Mouse (Mus musculus) neural tube, embryonic 15.5 days (tissue): Measurements from ENCODE around the gene Ccdc152. TPM values are rescaled to one million over a fixed set of nuclear protein-coding genes. Genes with fewer than 3 reads are reported as not detected.
"Not testable (repeated sequence)": the region's sequence is repeated elsewhere in the genome, so short reads cannot be mapped to it uniquely, and the experiment has no call there.

Experiments used
- ATAC-seq: fragments of 200-750 bp; cut with Nextera tagmentation; 2 replicates; pipeline ENCODE4 v1.8.0; 2017; ENCODE audit warnings: mild to moderate bottlenecking, moderate TSS enrichment, moderate library complexity; ENCODE audit not compliant: low FRiP score
- H3K27ac ChIP-seq: fragments of 300-500 bp; sonication (generic); replicated peaks from 2 replicates; pipeline ENCODE4 v1.5.1; 2015; ENCODE audit warnings: mild to moderate bottlenecking, inconsistent platforms
- H3K27me3 ChIP-seq: fragments of 300-500 bp; sonication (generic); replicated peaks from 2 replicates; pipeline ENCODE4 v1.6.1; 2015; ENCODE audit warnings: inconsistent platforms
- H3K36me3 ChIP-seq: fragments of 300-500 bp; sonication (generic); 2 replicates; pipeline ENCODE4 v1.6.1; 2015; ENCODE audit warnings: inconsistent platforms
- H3K4me1 ChIP-seq: fragments of 300-500 bp; sonication (generic); 2 replicates; pipeline ENCODE4 v1.6.1; 2015; ENCODE audit warnings: inconsistent platforms
- H3K4me2 ChIP-seq: fragments of 300-500 bp; sonication (generic); 2 replicates; pipeline ENCODE4 v1.6.1; 2015; ENCODE audit warnings: inconsistent platforms, mild to moderate bottlenecking, moderate library complexity
- H3K4me3 ChIP-seq: fragments of 300-500 bp; sonication (generic); replicated peaks from 2 replicates; pipeline ENCODE4 v1.5.1; 2015; ENCODE audit warnings: mild to moderate bottlenecking, inconsistent platforms
- H3K9ac ChIP-seq: fragments of 300-500 bp; sonication (generic); replicated peaks from 2 replicates; pipeline ENCODE4 v1.6.1; 2015; ENCODE audit warnings: mild to moderate bottlenecking, inconsistent platforms
- H3K9me3 ChIP-seq: fragments of 300-500 bp; sonication (generic); replicated peaks from 2 replicates; pipeline ENCODE4 v1.6.1; 2016; ENCODE audit warnings: inconsistent platforms
- WGBS: fragments of 180-500 bp; shearing (Covaris S2); methylation state at CpG from one replicate; pipeline ENCODE4 v1.1.7; 2015; ENCODE audit warnings: mixed read lengths; 5-methylcytosine and 5-hydroxymethylcytosine counted together
- polyA plus RNA-seq: library from polyadenylated mRNA; unstranded; fragments of >200 nt; fragmentation: Nextera tagmentation; extraction: Ambion mirVana; gene quantifications from 2 replicates; pipeline ENCODE4 v1.2.1, GENCODE M21; 2015

Gene Ccdc152
- polyA plus RNA-seq, 1 experiment from 2014 or later, result 0.28 TPM

DNA sequence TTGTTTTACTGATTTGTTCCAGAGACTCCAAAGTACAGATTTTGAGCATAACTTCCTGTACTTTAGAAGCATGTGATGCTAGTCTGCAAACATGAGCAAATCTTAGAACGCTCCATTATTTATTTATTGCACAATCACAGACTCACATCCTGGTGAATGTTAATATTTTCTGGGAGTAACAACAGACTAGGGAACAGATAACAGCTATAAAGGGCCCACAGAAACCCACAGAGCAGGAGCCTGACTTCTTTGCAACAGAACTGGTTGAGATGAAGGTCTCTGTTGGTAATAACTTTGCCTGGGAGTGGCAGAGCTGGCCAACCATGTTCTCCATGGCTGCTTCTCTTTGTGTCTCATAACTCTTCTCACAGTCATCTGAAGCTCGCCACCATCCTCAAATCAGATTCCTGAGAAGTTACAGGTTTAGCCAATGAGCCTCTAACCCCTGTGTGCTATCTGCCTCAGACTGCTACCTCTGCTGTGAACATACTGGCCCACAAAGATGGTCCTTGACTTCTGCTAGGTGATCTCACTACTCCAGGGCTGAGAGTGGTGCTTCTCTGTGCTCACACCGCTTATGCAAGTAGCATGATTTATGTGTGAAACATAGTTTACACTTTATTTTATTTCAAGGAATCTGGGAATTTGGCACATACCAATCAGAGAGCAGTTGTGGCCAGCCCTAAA, 52.2 kb downstream of the Ccdc152 start:
- Histone ChIP-seq H3K9ac (no peak overlapping the region), H3K27me3 (no peaks in the 10 kb centered on the region), H3K4me3 (no peak overlapping the region), H3K4me1 (no peaks in the 10 kb centered on the region), H3K4me2 (no peak overlapping the region), H3K36me3 (no peaks in the 10 kb centered on the region), H3K27ac (no peak overlapping the region), H3K9me3 (no peaks in the 10 kb centered on the region)
- ATAC-seq, result no peak
- WGBS, result 74% methylated on average over 3 of the region's 3 CpGs

DNA sequence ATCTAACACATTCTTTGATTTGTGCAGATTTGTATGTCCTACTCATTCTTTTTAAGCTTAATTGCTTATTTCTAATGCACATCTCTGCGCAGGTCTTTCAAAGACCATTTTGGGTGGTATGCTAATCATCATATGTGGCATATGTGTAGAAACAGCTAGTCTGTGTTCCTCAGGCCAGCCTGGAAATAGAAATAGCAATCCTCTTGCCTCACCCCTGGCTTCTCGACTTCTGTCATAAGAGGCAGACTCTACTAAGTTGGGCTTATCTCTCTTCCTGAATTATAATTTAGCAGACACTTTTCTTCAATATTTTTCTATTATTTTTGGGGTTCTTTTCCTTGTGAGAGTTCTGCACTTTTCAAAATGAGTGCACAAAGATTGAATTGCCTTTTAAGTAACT, 52.7 kb downstream of the Ccdc152 start:
- Histone ChIP-seq H3K27ac (no peak overlapping the region), H3K4me2 (no peak overlapping the region), H3K27me3 (no peaks in the 10 kb centered on the region), H3K4me1 (no peaks in the 10 kb centered on the region), H3K36me3 (no peaks in the 10 kb centered on the region), H3K4me3 (no peak overlapping the region), H3K9me3 (no peaks in the 10 kb centered on the region), H3K9ac (no peak overlapping the region)
- 92% methylated on average over 2 of the region's 2 CpGs for WGBS
- ATAC-seq, result no peak

DNA sequence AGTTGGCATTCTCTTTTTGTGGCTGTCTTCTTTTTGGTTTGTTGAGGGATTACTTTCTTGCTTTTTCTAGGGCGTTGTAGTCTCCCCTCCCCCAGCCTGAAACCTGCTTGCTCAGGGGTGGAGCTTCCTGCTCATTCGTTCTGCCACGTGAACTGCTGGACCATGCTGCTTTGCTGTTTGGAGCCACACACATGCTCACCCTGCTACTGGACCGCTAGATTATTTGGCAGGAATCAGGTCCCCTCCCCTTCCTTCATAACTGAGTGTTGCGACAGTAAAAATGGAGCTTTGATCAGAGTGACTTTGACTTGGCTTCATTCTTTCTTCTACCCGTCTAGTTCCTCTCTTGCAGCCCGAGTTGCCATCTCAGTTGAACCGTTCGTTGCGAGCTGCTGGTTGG, 58.3 kb downstream of the Ccdc152 start:
- 89% methylated on average over 10 of the region's 10 CpGs for WGBS

DNA sequence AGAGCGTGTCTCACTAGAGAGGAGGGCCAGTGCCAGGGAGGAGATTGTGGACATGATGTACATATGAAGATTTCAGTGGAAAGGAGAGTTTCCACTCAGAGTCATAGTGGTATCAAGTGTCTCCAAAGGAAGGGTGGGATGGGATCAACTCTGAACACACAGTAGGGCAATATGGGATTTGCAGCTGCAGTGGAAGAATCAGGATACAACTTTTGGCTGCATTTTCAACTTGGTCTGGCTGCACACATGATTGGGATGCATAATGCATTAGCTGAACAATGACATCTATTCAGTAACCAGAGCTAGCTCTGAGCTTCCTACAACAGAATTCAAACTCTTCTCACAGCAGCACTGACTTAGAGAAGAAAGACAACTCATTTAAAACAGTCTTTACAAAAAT, 65.4 kb downstream of the Ccdc152 start:
- WGBS, result 72% methylated on average over 1 of the region's 1 CpGs
- Histone ChIP-seq H3K27me3 (no peaks in the 10 kb centered on the region), H3K9ac (no peak overlapping the region), H3K36me3 (no peaks in the 10 kb centered on the region), H3K9me3 (no peaks in the 10 kb centered on the region), H3K4me3 (no peak overlapping the region), H3K4me1 (no peaks in the 10 kb centered on the region), H3K4me2 (no peak overlapping the region), H3K27ac (no peak overlapping the region)
- no peak for ATAC-seq

More for the DNA sequence above, 58.3 kb downstream of the Ccdc152 start:
- not testable (repeated sequence) for H3K27ac ChIP-seq, H3K4me2 ChIP-seq, ATAC-seq, H3K27me3 ChIP-seq, H3K9ac ChIP-seq, H3K4me1 ChIP-seq, H3K4me3 ChIP-seq, H3K9me3 ChIP-seq, H3K36me3 ChIP-seq

DNA sequence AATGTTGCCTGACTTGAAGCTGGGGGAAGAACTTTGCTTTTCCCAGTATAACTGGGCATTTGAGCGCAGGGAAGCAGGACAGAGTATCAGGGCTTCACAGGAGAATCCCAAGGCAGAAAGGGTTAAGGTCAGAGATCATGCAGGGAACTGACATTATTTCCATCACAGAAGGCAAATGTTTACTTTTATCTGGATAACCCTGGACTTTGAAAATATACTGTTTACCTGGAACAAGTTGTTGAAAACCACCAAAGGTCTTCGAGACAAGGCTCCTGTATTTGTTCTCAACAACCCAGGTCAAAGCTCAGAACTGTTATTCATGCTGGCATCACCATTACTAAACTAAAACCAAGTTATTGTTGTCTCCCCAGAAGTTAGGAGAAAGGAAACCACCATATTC, 67.0 kb downstream of the Ccdc152 start:
- no peaks in the 10 kb centered on the region for H3K27me3 ChIP-seq
- no peak overlapping the region for H3K27ac ChIP-seq
- no peaks in the 10 kb centered on the region for H3K9me3 ChIP-seq
- H3K4me3 ChIP-seq, result no peak overlapping the region
- H3K4me1 ChIP-seq, result peaks cover 5% of the 10 kb centered on the region
- H3K36me3 ChIP-seq, result no peaks in the 10 kb centered on the region
- no peak for ATAC-seq
- H3K4me2 ChIP-seq, result no peak overlapping the region
- WGBS, result 89% methylated on average over 2 of the region's 2 CpGs
- no peak overlapping the region for H3K9ac ChIP-seq

DNA sequence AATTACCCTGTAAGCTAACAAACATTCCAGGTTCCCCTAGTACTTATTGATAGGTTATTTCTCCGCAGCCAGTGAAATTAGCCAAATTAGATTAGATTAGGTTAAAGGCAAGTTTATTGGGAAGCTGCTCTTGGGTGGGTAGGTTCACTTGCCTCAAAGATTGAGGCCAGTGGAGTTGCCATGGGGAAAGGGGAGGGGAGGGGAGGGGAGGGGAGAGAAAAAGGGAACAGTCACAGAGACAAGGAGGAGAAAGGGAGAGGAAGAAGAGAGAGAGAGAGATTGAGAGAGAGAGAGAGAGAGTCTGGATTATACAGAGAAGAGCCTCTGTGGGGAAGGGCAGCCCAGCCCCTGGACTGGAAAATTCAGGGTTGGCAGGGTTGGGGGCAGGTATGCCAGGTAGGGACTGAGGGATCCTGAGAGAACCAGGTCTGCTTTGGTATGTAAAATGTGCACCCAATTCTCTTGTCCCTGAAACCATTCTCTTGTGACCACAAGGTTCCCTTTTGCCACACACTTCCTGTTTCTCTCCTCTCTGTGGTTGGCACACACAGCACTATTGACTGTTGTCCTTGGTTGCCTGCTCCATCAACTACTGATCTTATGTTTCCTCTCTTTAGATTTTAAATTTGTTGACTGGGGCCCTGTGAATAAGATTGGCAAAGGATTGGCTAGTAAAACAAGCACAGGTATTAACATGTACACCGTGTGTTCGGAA, 69.3 kb downstream of the Ccdc152 start:
- Histone ChIP-seq H3K9me3 (no peaks in the 10 kb centered on the region), H3K4me3 (no peak overlapping the region), H3K27ac (no peak overlapping the region), H3K4me2 (no peak overlapping the region), H3K27me3 (no peaks in the 10 kb centered on the region), H3K4me1 (peaks cover 5% of the 10 kb centered on the region), H3K36me3 (no peaks in the 10 kb centered on the region), H3K9ac (no peak overlapping the region)
- WGBS, result 91% methylated on average over 3 of the region's 3 CpGs
- no peak for ATAC-seq

DNA sequence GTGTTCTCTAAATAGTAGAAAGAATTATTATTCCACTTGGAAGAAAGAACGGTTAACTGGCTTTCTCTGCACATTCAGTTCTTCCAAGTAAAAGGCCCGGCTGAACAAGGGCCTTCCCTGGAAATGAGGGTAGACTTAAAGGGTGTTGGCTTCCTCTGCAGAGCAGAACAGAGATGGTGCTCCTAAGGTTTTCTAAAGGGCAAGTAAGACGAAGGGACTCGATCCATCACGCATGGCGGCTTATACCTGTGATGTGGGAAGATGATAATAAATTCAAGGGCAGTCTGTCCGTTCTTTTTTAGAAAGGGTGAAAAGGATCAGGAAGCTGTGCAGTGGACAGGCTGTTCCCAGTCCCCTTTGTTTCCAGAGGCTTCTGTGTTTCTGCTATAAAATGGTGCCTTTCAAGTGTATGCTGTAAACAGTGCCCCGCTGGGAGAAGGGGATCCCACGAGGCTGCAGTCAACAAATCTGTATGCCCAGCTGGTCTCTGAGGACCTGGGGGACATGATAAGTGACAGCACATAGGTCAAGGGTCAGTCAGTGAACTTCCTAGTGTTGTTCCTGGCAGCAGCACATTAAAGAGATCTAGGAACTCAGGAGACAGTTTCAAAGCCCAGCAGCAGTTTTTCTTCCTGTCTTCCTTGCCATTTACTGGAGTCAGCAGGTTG, 71.0 kb downstream of the Ccdc152 start:
- 3% methylated on average over 9 of the region's 9 CpGs for WGBS
- H3K27me3 ChIP-seq, result no peaks in the 10 kb centered on the region
- H3K9ac ChIP-seq, result no peak overlapping the region
- no peaks in the 10 kb centered on the region for H3K9me3 ChIP-seq
- no peaks in the 10 kb centered on the region for H3K36me3 ChIP-seq
- no peak overlapping the region for H3K4me2 ChIP-seq
- ATAC-seq, result peak; percentile 68
- H3K4me1 ChIP-seq, result peaks cover 5% of the 10 kb centered on the region
- no peak overlapping the region for H3K27ac ChIP-seq
- no peak overlapping the region for H3K4me3 ChIP-seq

DNA sequence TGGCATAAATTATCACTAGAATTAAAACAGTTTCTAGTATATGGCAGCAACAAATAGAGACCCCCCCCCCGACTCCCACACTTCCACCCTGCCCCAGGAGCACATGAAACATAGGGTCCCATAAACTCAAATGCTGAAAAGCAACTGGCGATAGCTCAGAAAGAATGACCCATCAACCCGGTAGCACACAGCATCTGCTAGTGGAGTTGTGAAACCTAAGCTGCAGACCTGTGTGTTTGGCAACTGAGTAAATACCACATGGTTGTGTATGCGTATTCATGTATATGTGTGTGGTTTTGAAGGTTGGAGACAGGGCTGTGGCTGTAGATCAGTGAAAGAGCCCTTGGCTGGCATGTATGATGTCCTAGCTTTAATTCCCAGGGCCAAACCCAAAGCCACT, 72.3 kb downstream of the Ccdc152 start:
- H3K9ac ChIP-seq, result no peak overlapping the region
- H3K9me3 ChIP-seq, result no peaks in the 10 kb centered on the region
- H3K4me1 ChIP-seq, result peaks cover 5% of the 10 kb centered on the region
- H3K36me3 ChIP-seq, result no peaks in the 10 kb centered on the region
- no peak overlapping the region for H3K27ac ChIP-seq
- H3K4me3 ChIP-seq, result no peak overlapping the region
- H3K4me2 ChIP-seq, result no peak overlapping the region
- ATAC-seq, result no peak
- H3K27me3 ChIP-seq, result no peaks in the 10 kb centered on the region
- 77% methylated on average over 4 of the region's 4 CpGs for WGBS

Other genes with a start within 250 kb of the Ccdc152 start
- 142 and 158 TPM in 2 replicates for gene Selenop, start 35.0 kb downstream of the Ccdc152 start, polyA plus RNA-seq